Mouse (Mus musculus) lung, adult 18-20 months (tissue): ENCODE measurements around the gene Acbd7.

Experiments
- DNase-seq, 2 experiments: peaks; one replicate each; pipeline ENCODE4 v3.0.0; 2022; ENCODE audit warnings: mixed read lengths in 2 of 2

The Acbd7 gene

GRCm38 (mm10) chr2:3335611-3336301, at the start of gene Acbd7:
Acbd7 (plus strand) TSS chr2:3336168.
- peak; percentile 68 to 69 for DNase-seq

GRCm38 (mm10) chr2:3286243-3286642, 49.7 kb upstream of the Acbd7 start:
- no peak for DNase-seq

GRCm38 (mm10) chr2:3289581-3289980, 46.4 kb upstream of the Acbd7 start:
- DNase-seq = no peak

GRCm38 (mm10) chr2:3292170-3292569, 43.8 kb upstream of the Acbd7 start:
- no peak for DNase-seq

- DNase-seq = no peak
Observed at GRCm38 (mm10) chr2:3295826-3296225, 40.1 kb upstream of the Acbd7 start.

GRCm38 (mm10) chr2:3305426-3306025, 30.4 kb upstream of the Acbd7 start:
- no peak for DNase-seq

- peak in 1 of 2 experiments; percentile 5 for DNase-seq
Observed at GRCm38 (mm10) chr2:3323132-3323531, 12.8 kb upstream of the Acbd7 start.

GRCm38 (mm10) chr2:3324381-3325130, 11.4 kb upstream of the Acbd7 start:
- no peak for DNase-seq

- DNase-seq = peak in 1 of 2 experiments; percentile 9
Observed at GRCm38 (mm10) chr2:3326547-3326946, 9.4 kb upstream of the Acbd7 start.

- DNase-seq = peak; percentile 54 to 70
Observed at GRCm38 (mm10) chr2:3327351-3327750, 8.6 kb upstream of the Acbd7 start.

GRCm38 (mm10) chr2:3331071-3331703, 4.8 kb upstream of the Acbd7 start:
- DNase-seq = no peak

- DNase-seq = no peak
Observed at GRCm38 (mm10) chr2:3332056-3332455, 3.9 kb upstream of the Acbd7 start.

- DNase-seq = peak; percentile 98 to 99
Observed at GRCm38 (mm10) chr2:3332484-3333242, 3.3 kb upstream of the Acbd7 start, which contains the start of gene Rpp38. Rpp38 (minus strand) TSS chr2:3332643.

- no peak for DNase-seq
Observed at GRCm38 (mm10) chr2:3333761-3334160, 2.2 kb upstream of the Acbd7 start.

- DNase-seq = no peak
Observed at GRCm38 (mm10) chr2:3348422-3348821, 12.5 kb downstream of the Acbd7 start.

- DNase-seq = peak in 1 of 2 experiments; percentile 6
Observed at GRCm38 (mm10) chr2:3348919-3349318, 13.0 kb downstream of the Acbd7 start.

GRCm38 (mm10) chr2:3353160-3353559, 17.2 kb downstream of the Acbd7 start:
- no peak for DNase-seq

GRCm38 (mm10) chr2:3355793-3356192, 19.8 kb downstream of the Acbd7 start:
- no peak for DNase-seq

GRCm38 (mm10) chr2:3356311-3356710, 20.3 kb downstream of the Acbd7 start:
- DNase-seq = no peak

- no peak for DNase-seq
Observed at GRCm38 (mm10) chr2:3357887-3358286, 21.9 kb downstream of the Acbd7 start.

GRCm38 (mm10) chr2:3361067-3361466, 25.1 kb downstream of the Acbd7 start:
- no peak for DNase-seq

GRCm38 (mm10) chr2:3365127-3365526, 29.2 kb downstream of the Acbd7 start:
- DNase-seq = no peak
